Mouse (Mus musculus) G1E (cell line): Measurements from ENCODE around the gene Cs. TPM values are rescaled to one million over a fixed set of nuclear protein-coding genes. Genes with fewer than 3 reads are reported as not detected.
A peak's percentile ranks its signal among the peaks of the same experiment; 100 is the strongest.

Experiments
- ATAC-seq: 2 replicates; pipeline ENCODE4 v1.8.0; 2016; ENCODE audit warnings: mild to moderate bottlenecking; ENCODE audit not compliant: insufficient number of reproducible peaks, poor library complexity, low FRiP score, severe bottlenecking; ENCODE audit errors: extremely low read depth
- DNase-seq: peaks from one replicate; pipeline ENCODE4 v3.0.0; 2012; ENCODE audit warnings: low spot score
- H3K27me3 ChIP-seq: 2 replicates; pipeline ENCODE4 v1.6.1; 2012; ENCODE audit warnings: mild to moderate bottlenecking, low read length, inconsistent platforms; ENCODE audit not compliant: insufficient read depth
- H3K36me3 ChIP-seq: replicated peaks from 2 replicates; pipeline ENCODE3; 2012; ENCODE audit warnings: mild to moderate bottlenecking, inconsistent platforms
- H3K4me1 ChIP-seq: 2 replicates; pipeline ENCODE4 v1.6.1; 2012; ENCODE audit warnings: low read depth, low read length, inconsistent platforms, mixed read lengths; ENCODE audit not compliant: insufficient read depth
- H3K4me3 ChIP-seq: 2 replicates; pipeline ENCODE4 v1.5.1; 2012; ENCODE audit warnings: low read depth, mild to moderate bottlenecking, inconsistent platforms, low read length, moderate library complexity, mixed read lengths
- H3K9me3 ChIP-seq: replicated peaks from 2 replicates; pipeline ENCODE4 v1.6.1; 2012; ENCODE audit warnings: inconsistent platforms
- CTCF ChIP-seq: IDR thresholded peaks from 2 replicates; pipeline ENCODE4 v1.5.1; 2012; ENCODE audit warnings: low read depth, low read length, inconsistent platforms, mixed read lengths
- GATA1 ChIP-seq: IDR thresholded peaks from 2 replicates; pipeline ENCODE4 v1.6.1; 2012; ENCODE audit warnings: borderline replicate concordance, low read length, inconsistent platforms, mixed read lengths
- GATA2 ChIP-seq: IDR thresholded peaks from 2 replicates; pipeline ENCODE4 v1.6.1; 2012; ENCODE audit warnings: low read depth, low read length, inconsistent platforms, borderline replicate concordance
- POLR2AphosphoS5 ChIP-seq: IDR thresholded peaks from 2 replicates; pipeline ENCODE4 v1.6.1; 2012; ENCODE audit warnings: low read depth, low read length, inconsistent platforms; ENCODE audit not compliant: insufficient replicate concordance
- TAL1 ChIP-seq: conservative IDR thresholded peaks from 2 replicates; pipeline ENCODE4 v1.6.1; 2012; ENCODE audit warnings: low read depth, low read length, inconsistent platforms, mixed read lengths
- polyA plus RNA-seq: library from polyadenylated mRNA; stranded (reverse); fragments of >175 nt; gene quantifications from 2 replicates; pipeline ENCODE4 v1.2.3, GENCODE M21; 2012
- total RNA-seq, 2 experiments: library from RNA; stranded (forward) in 1 of 2; stranded (reverse) in 1 of 2; fragments of 200-1000 nt in 1 of 2; fragments of >200 nt in 1 of 2; fragmentation: Nextera tagmentation in 1 of 2; gene quantifications; 2 replicates each; pipeline ENCODE4 v1.2.3; 2014 to 2017

The Cs gene
- total and polyA plus RNA-seq, 3 experiments = 56.6 to 323 (median 175) TPM

GRCm38 (mm10) chr10:128410560-128410845, 73.0 kb downstream of the Cs start:
- Histone ChIP-seq H3K36me3 (peaks cover 56% of the 10 kb centered on the region), H3K4me3 (peak overlapping the region; percentile 88), H3K27me3 (no peaks in the 10 kb centered on the region), H3K9me3 (no peaks in the 10 kb centered on the region), H3K4me1 (peaks cover 55% of the 10 kb centered on the region)
- no peak for ATAC-seq
- DNase-seq = no peak
- TF ChIP-seq GATA2 (no peak), TAL1 (no peak), CTCF (no peak), POLR2AphosphoS5 (no peak), GATA1 (no peak)

- TF ChIP-seq GATA2 (no peak), POLR2AphosphoS5 (no peak), GATA1 (no peak), CTCF (no peak), TAL1 (no peak)
- no peaks in the 10 kb centered on the region for H3K27me3 ChIP-seq
- peaks cover 55% of the 10 kb centered on the region for H3K4me1 ChIP-seq
- H3K4me3 ChIP-seq = peak within 1 kb of the TSS; percentile 88
- DNase-seq = peak; percentile 82
- H3K36me3 ChIP-seq = peaks cover 55% of the 10 kb centered on the region
- peak; percentile 85 for ATAC-seq
- H3K9me3 ChIP-seq = no peaks in the 10 kb centered on the region
Measured at GRCm38 (mm10) chr10:128411211-128412054, 73.9 kb downstream of the Cs start, which contains the start of the genes Nabp2 and Rnf41. TSS of gene Nabp2 (minus strand) at chr10:128411492. TSS of gene Rnf41 (plus strand) at chr10:128411657.

- Histone ChIP-seq H3K36me3 (peaks cover 56% of the 10 kb centered on the region), H3K4me3 (peak overlapping the region; percentile 88), H3K9me3 (no peaks in the 10 kb centered on the region), H3K27me3 (no peaks in the 10 kb centered on the region), H3K4me1 (peaks cover 55% of the 10 kb centered on the region)
- DNase-seq = no peak
- TF ChIP-seq CTCF = no peak
- TF ChIP-seq GATA2 = no peak
- no peak for TF ChIP-seq GATA1
- no peak for TF ChIP-seq TAL1
- no peak for TF ChIP-seq POLR2AphosphoS5
- no peak for ATAC-seq
Measured at GRCm38 (mm10) chr10:128412055-128412381, 74.5 kb downstream of the Cs start.

Other genes with a start within 250 kb of the Cs start
Only the 20 nearest of the 24 such genes appear.
- 28.1 and 32.1 TPM in 2 replicates for gene Rbms2, start 157.4 kb upstream of the Cs start, total RNA-seq (2014; fragmentation: Nextera tagmentation)
- 7.1 and 8.3 TPM in 2 replicates for gene Rbms2, start 157.4 kb upstream of the Cs start, total RNA-seq (2017)
- gene Rbms2, start 157.4 kb upstream of the Cs start, polyA plus RNA-seq = 9.3 and 11.3 TPM in 2 replicates
- gene Gls2, start 143.3 kb upstream of the Cs start, total RNA-seq (2014; fragmentation: Nextera tagmentation) = 10.7 and 15.0 TPM in 2 replicates
- 4.0 and 5.3 TPM in 2 replicates for gene Gls2, start 143.3 kb upstream of the Cs start, total RNA-seq (2017)
- gene Gls2, start 143.3 kb upstream of the Cs start, polyA plus RNA-seq = 11.1 and 14.6 TPM in 2 replicates
- 11.5 and 13.9 TPM in 2 replicates for gene Spryd4, start 125.9 kb upstream of the Cs start, total RNA-seq (2014; fragmentation: Nextera tagmentation)
- gene Spryd4, start 125.9 kb upstream of the Cs start, total RNA-seq (2017) = 18.8 and 23.3 TPM in 2 replicates
- gene Spryd4, start 125.9 kb upstream of the Cs start, polyA plus RNA-seq = 3.2 and 4.4 TPM in 2 replicates
- gene Mip, start 111.9 kb upstream of the Cs start, total RNA-seq (2014; fragmentation: Nextera tagmentation) = not detected in 2 replicates
- gene Mip, start 111.9 kb upstream of the Cs start, total RNA-seq (2017) = 0.05 TPM in 1 of 2 replicates, not detected in the other
- 0.02 TPM in 1 of 2 replicates, not detected in the other for gene Mip, start 111.9 kb upstream of the Cs start, polyA plus RNA-seq
- 28.1 and 32.6 TPM in 2 replicates for gene Timeless, start 105.7 kb upstream of the Cs start, total RNA-seq (2014; fragmentation: Nextera tagmentation)
- 43.8 and 61.4 TPM in 2 replicates for gene Timeless, start 105.7 kb upstream of the Cs start, total RNA-seq (2017)
- gene Timeless, start 105.7 kb upstream of the Cs start, polyA plus RNA-seq = 44.2 and 46.7 TPM in 2 replicates
- gene Apon, start 83.6 kb upstream of the Cs start, total RNA-seq (2014; fragmentation: Nextera tagmentation) = not detected in 2 replicates
- 0.17 and 0.27 TPM in 2 replicates for gene Apon, start 83.6 kb upstream of the Cs start, total RNA-seq (2017)
- gene Apon, start 83.6 kb upstream of the Cs start, polyA plus RNA-seq = 0.04 TPM in 1 of 2 replicates, not detected in the other
- gene Apof, start 69.1 kb upstream of the Cs start, total RNA-seq (2014; fragmentation: Nextera tagmentation) = not detected in 2 replicates
- gene Apof, start 69.1 kb upstream of the Cs start, total RNA-seq (2017) = 0.12 and 0.16 TPM in 2 replicates
- not detected in 2 replicates for gene Apof, start 69.1 kb upstream of the Cs start, polyA plus RNA-seq
- 23.3 and 24.5 TPM in 2 replicates for gene Stat2, start 67.2 kb upstream of the Cs start, total RNA-seq (2014; fragmentation: Nextera tagmentation)
- 15.0 and 16.7 TPM in 2 replicates for gene Stat2, start 67.2 kb upstream of the Cs start, total RNA-seq (2017)
- gene Stat2, start 67.2 kb upstream of the Cs start, polyA plus RNA-seq = 10.0 and 10.7 TPM in 2 replicates
- gene Il23a, start 39.0 kb upstream of the Cs start, total RNA-seq (2014; fragmentation: Nextera tagmentation) = not detected in 2 replicates
- gene Il23a, start 39.0 kb upstream of the Cs start, total RNA-seq (2017) = 0.16 TPM in 1 of 2 replicates, not detected in the other
- gene Il23a, start 39.0 kb upstream of the Cs start, polyA plus RNA-seq = 0.03 TPM in 1 of 2 replicates, not detected in the other
- gene Pan2, start 34.4 kb upstream of the Cs start, total RNA-seq (2014; fragmentation: Nextera tagmentation) = 23.2 and 30.2 TPM in 2 replicates
- 13.8 TPM in 2 replicates for gene Pan2, start 34.4 kb upstream of the Cs start, total RNA-seq (2017)
- 3.4 and 3.6 TPM in 2 replicates for gene Pan2, start 34.4 kb upstream of the Cs start, polyA plus RNA-seq
- 57.9 and 91.2 TPM in 2 replicates for gene Cnpy2, start 15.3 kb upstream of the Cs start, total RNA-seq (2014; fragmentation: Nextera tagmentation)
- gene Cnpy2, start 15.3 kb upstream of the Cs start, total RNA-seq (2017) = 74.0 and 77.3 TPM in 2 replicates
- gene Cnpy2, start 15.3 kb upstream of the Cs start, polyA plus RNA-seq = 60.5 and 74.4 TPM in 2 replicates
- 28.8 and 29.8 TPM in 2 replicates for gene Coq10a, start 31.3 kb downstream of the Cs start, total RNA-seq (2014; fragmentation: Nextera tagmentation)
- 24.9 and 27.4 TPM in 2 replicates for gene Coq10a, start 31.3 kb downstream of the Cs start, total RNA-seq (2017)
- gene Coq10a, start 31.3 kb downstream of the Cs start, polyA plus RNA-seq = 7.3 and 8.7 TPM in 2 replicates
- gene Ankrd52, start 39.4 kb downstream of the Cs start, total RNA-seq (2014; fragmentation: Nextera tagmentation) = 72.9 and 80.4 TPM in 2 replicates
- gene Ankrd52, start 39.4 kb downstream of the Cs start, total RNA-seq (2017) = 5.9 and 6.6 TPM in 2 replicates
- 68.3 and 75.9 TPM in 2 replicates for gene Ankrd52, start 39.4 kb downstream of the Cs start, polyA plus RNA-seq
- not detected in 2 replicates for gene Slc39a5, start 63.5 kb downstream of the Cs start, total RNA-seq (2014; fragmentation: Nextera tagmentation)
- gene Slc39a5, start 63.5 kb downstream of the Cs start, total RNA-seq (2017) = not detected in 2 replicates
- not detected in 2 replicates for gene Slc39a5, start 63.5 kb downstream of the Cs start, polyA plus RNA-seq
- 121 and 148 TPM in 2 replicates for gene Nabp2, start 73.8 kb downstream of the Cs start, total RNA-seq (2014; fragmentation: Nextera tagmentation)
- 34.2 and 37.3 TPM in 2 replicates for gene Nabp2, start 73.8 kb downstream of the Cs start, total RNA-seq (2017)
- 152 and 197 TPM in 2 replicates for gene Nabp2, start 73.8 kb downstream of the Cs start, polyA plus RNA-seq
- 21.7 and 26.8 TPM in 2 replicates for gene Rnf41, start 73.9 kb downstream of the Cs start, total RNA-seq (2014; fragmentation: Nextera tagmentation)
- gene Rnf41, start 73.9 kb downstream of the Cs start, total RNA-seq (2017) = 16.6 and 17.8 TPM in 2 replicates
- gene Rnf41, start 73.9 kb downstream of the Cs start, polyA plus RNA-seq = 11.7 and 14.6 TPM in 2 replicates
- 100 and 109 TPM in 2 replicates for gene Smarcc2, start 121.5 kb downstream of the Cs start, total RNA-seq (2014; fragmentation: Nextera tagmentation)
- 36.3 and 47.4 TPM in 2 replicates for gene Smarcc2, start 121.5 kb downstream of the Cs start, total RNA-seq (2017)
- 153 and 174 TPM in 2 replicates for gene Smarcc2, start 121.5 kb downstream of the Cs start, polyA plus RNA-seq
- gene Myl6, start 156.4 kb downstream of the Cs start, total RNA-seq (2014; fragmentation: Nextera tagmentation) = 207 and 266 TPM in 2 replicates
- 1,414 and 1,457 TPM in 2 replicates for gene Myl6, start 156.4 kb downstream of the Cs start, total RNA-seq (2017)
- 273 and 359 TPM in 2 replicates for gene Myl6, start 156.4 kb downstream of the Cs start, polyA plus RNA-seq
- 11.4 and 13.1 TPM in 2 replicates for gene Myl6b, start 161.0 kb downstream of the Cs start, total RNA-seq (2014; fragmentation: Nextera tagmentation)
- 1.7 and 2.0 TPM in 2 replicates for gene Myl6b, start 161.0 kb downstream of the Cs start, total RNA-seq (2017)
- 14.7 and 17.4 TPM in 2 replicates for gene Myl6b, start 161.0 kb downstream of the Cs start, polyA plus RNA-seq
- 31.8 and 36.0 TPM in 2 replicates for gene Esyt1, start 188.1 kb downstream of the Cs start, total RNA-seq (2014; fragmentation: Nextera tagmentation)
- 98.1 and 107 TPM in 2 replicates for gene Esyt1, start 188.1 kb downstream of the Cs start, total RNA-seq (2017)
- 72.2 and 80.2 TPM in 2 replicates for gene Esyt1, start 188.1 kb downstream of the Cs start, polyA plus RNA-seq